Mouse (Mus musculus) CH12.LX (cell line): ENCODE data around the gene Med17.
A peak's percentile ranks its signal among the peaks of the same experiment; 100 is the strongest.

Experiments
- CTCF ChIP-seq, 2 experiments: IDR thresholded peaks in 1 of 2; conservative IDR thresholded peaks in 1 of 2; 2 replicates each; pipeline ENCODE4 v1.5.1; 2011 to 2012; ENCODE audit warnings: low read depth in 2 of 2, low read length in 2 of 2, improper control_type of control experiment in 1 of 2, inconsistent platforms in 1 of 2, mild to moderate bottlenecking in 1 of 2, moderate library complexity in 1 of 2
- EP300 ChIP-seq: IDR thresholded peaks from 2 replicates; pipeline ENCODE4 v1.6.1; 2011; ENCODE audit warnings: low read length, improper control_type of control experiment
- MAZ ChIP-seq: IDR thresholded peaks from 2 replicates; pipeline ENCODE4 v1.6.1; 2012; ENCODE audit warnings: low read depth, mild to moderate bottlenecking, inconsistent platforms, low read length, improper control_type of control experiment, moderate library complexity
- MEF2A ChIP-seq: IDR thresholded peaks from 2 replicates; pipeline ENCODE4 v1.6.1; 2014; ENCODE audit warnings: low read depth, mild to moderate bottlenecking, inconsistent platforms, low read length, improper control_type of control experiment, borderline replicate concordance

GRCm38 (mm10) chr9:15301399-15301798 is 21.7 kb upstream of the Med17 start:
- TF ChIP-seq MAZ (no peak), EP300 (peak; percentile 67), MEF2A (0 out of 2 replicates have a peak, but pooled peaks have one; percentile 41), CTCF (conservative IDR thresholded peaks at IDR 0.05 in 1 of 2, IDR thresholded peaks at IDR 0.05 in 1 of 2; ENCODE audit: low read depth in 2 of 2, low read length in 2 of 2) (no peak)
